Mouse (Mus musculus) limb, embryonic 12.5 days (tissue): ENCODE data around the gene Ano8. TPM values are rescaled to one million over a fixed set of nuclear protein-coding genes. Genes with fewer than 3 reads are reported as not detected.

ENCODE experiments used
- ATAC-seq: fragments of 200-750 bp; cut with Nextera tagmentation; 2 replicates; pipeline ENCODE4 v1.8.0; 2017; ENCODE audit warnings: low read depth, moderate TSS enrichment; ENCODE audit not compliant: insufficient number of reproducible peaks, insufficient read depth, low FRiP score, low TSS enrichment
- H3K27ac ChIP-seq: fragments of 300-500 bp; sonication (generic); 2 replicates; pipeline ENCODE4 v1.5.1; 2016; ENCODE audit warnings: mild to moderate bottlenecking, moderate library complexity
- H3K27me3 ChIP-seq: fragments of 300-500 bp; sonication (generic); 2 replicates; pipeline ENCODE4 v1.6.1; 2016; ENCODE audit warnings: mild to moderate bottlenecking, moderate library complexity
- H3K36me3 ChIP-seq: fragments of 300-500 bp; sonication (generic); 2 replicates; pipeline ENCODE4 v1.6.1; 2016; ENCODE audit warnings: mild to moderate bottlenecking, moderate library complexity
- H3K4me1 ChIP-seq: fragments of 300-500 bp; sonication (generic); replicated peaks from 2 replicates; pipeline ENCODE4 v1.6.1; 2016
- H3K4me2 ChIP-seq: fragments of 300-500 bp; sonication (generic); 2 replicates; pipeline ENCODE4 v1.6.1; 2016; ENCODE audit warnings: mild to moderate bottlenecking, moderate library complexity
- H3K4me3 ChIP-seq: fragments of 300-500 bp; sonication (generic); replicated peaks from 2 replicates; pipeline ENCODE4 v1.5.1; 2016; ENCODE audit warnings: mild to moderate bottlenecking
- H3K9ac ChIP-seq: fragments of 300-500 bp; sonication (generic); replicated peaks from 2 replicates; pipeline ENCODE4 v1.6.1; 2016; ENCODE audit warnings: mild to moderate bottlenecking, moderate library complexity
- H3K9me3 ChIP-seq: fragments of 300-500 bp; sonication (generic); 2 replicates; pipeline ENCODE4 v1.6.1; 2016; ENCODE audit warnings: mild to moderate bottlenecking, moderate library complexity
- whole genome bisulfite sequencing: fragments of 180-500 bp; shearing (Covaris S2); methylation state at CpG from one replicate; pipeline ENCODE4 v1.1.7; 2016; 5-methylcytosine and 5-hydroxymethylcytosine counted together
- polyA plus RNA-seq: library from polyadenylated mRNA; unstranded; fragments of >200 nt; fragmentation: Nextera tagmentation; extraction: Ambion mirVana; gene quantifications from 2 replicates; pipeline ENCODE4 v1.2.1, GENCODE M21; 2016

The Ano8 gene
- polyA plus RNA-seq, 1 experiment from 2014 or later, result 6.8 TPM

GRCm38 (mm10) chr8:71497881-71498501, 12.2 kb upstream of the Ano8 start:
- H3K36me3 ChIP-seq, result peaks cover 11% of the 10 kb centered on the region; the same call in 1 of the 2 replicates
- no peaks in the 10 kb centered on the region for H3K9me3 ChIP-seq
- H3K4me2 ChIP-seq, result peak overlapping the region; percentile 38
- H3K27me3 ChIP-seq, result no peaks in the 10 kb centered on the region
- peak overlapping the region; percentile 74 for H3K27ac ChIP-seq
- no peak overlapping the region for H3K4me3 ChIP-seq
- no peak for ATAC-seq
- H3K4me1 ChIP-seq, result peaks cover 27% of the 10 kb centered on the region
- WGBS, result 19% methylated on average over 15 of the region's 15 CpGs
- 0 out of 2 replicates have a peak overlapping the region, but pooled peaks have one; percentile 23 for H3K9ac ChIP-seq

- peaks cover 19% of the 10 kb centered on the region for H3K36me3 ChIP-seq
- no peak overlapping the region for H3K4me2 ChIP-seq
- no peak overlapping the region for H3K4me3 ChIP-seq
- H3K27me3 ChIP-seq, result no peaks in the 10 kb centered on the region
- no peak overlapping the region for H3K27ac ChIP-seq
- H3K9me3 ChIP-seq, result no peaks in the 10 kb centered on the region
- ATAC-seq, result no peak
- H3K4me1 ChIP-seq, result peaks cover 27% of the 10 kb centered on the region
- no peak overlapping the region; the same call in 1 of the 2 replicates for H3K9ac ChIP-seq
- 80% methylated on average over 1 of the region's 1 CpGs for WGBS
These were observed 11.4 kb upstream of the Ano8 start for GRCm38 (mm10) chr8:71497077-71497645.

- peaks cover 26% of the 10 kb centered on the region for H3K36me3 ChIP-seq
- H3K9ac ChIP-seq, result no peak overlapping the region
- H3K4me2 ChIP-seq, result no peak overlapping the region
- ATAC-seq, result no peak
- no peak overlapping the region for H3K27ac ChIP-seq
- 33% methylated on average over 11 of the region's 11 CpGs for WGBS
- no peaks in the 10 kb centered on the region for H3K27me3 ChIP-seq
- H3K9me3 ChIP-seq, result no peaks in the 10 kb centered on the region
- H3K4me3 ChIP-seq, result no peak overlapping the region
- H3K4me1 ChIP-seq, result peaks cover 27% of the 10 kb centered on the region
These were observed 10.7 kb upstream of the Ano8 start for GRCm38 (mm10) chr8:71496481-71496880.

GRCm38 (mm10) chr8:71495811-71496210, 10.0 kb upstream of the Ano8 start:
- 92% methylated on average over 5 of the region's 5 CpGs for WGBS
- H3K9me3 ChIP-seq, result no peaks in the 10 kb centered on the region
- H3K9ac ChIP-seq, result no peak overlapping the region
- no peak overlapping the region for H3K4me3 ChIP-seq
- no peak overlapping the region for H3K27ac ChIP-seq
- H3K4me1 ChIP-seq, result peaks cover 27% of the 10 kb centered on the region
- no peaks in the 10 kb centered on the region for H3K27me3 ChIP-seq
- H3K36me3 ChIP-seq, result peaks cover 33% of the 10 kb centered on the region
- no peak for ATAC-seq
- no peak overlapping the region for H3K4me2 ChIP-seq

- H3K4me2 ChIP-seq, result no peak overlapping the region
- peaks cover 40% of the 10 kb centered on the region for H3K36me3 ChIP-seq
- H3K4me3 ChIP-seq, result no peak overlapping the region
- no peak overlapping the region for H3K9ac ChIP-seq
- H3K9me3 ChIP-seq, result no peaks in the 10 kb centered on the region
- peaks cover 28% of the 10 kb centered on the region for H3K4me1 ChIP-seq
- H3K27me3 ChIP-seq, result no peaks in the 10 kb centered on the region
- peak; percentile 61 for ATAC-seq
- H3K27ac ChIP-seq, result no peak overlapping the region
- 23% methylated on average over 16 of the region's 16 CpGs for WGBS
These were observed 9.3 kb upstream of the Ano8 start for GRCm38 (mm10) chr8:71495039-71495438.

- H3K27ac ChIP-seq, result peak overlapping the region; percentile 93
- H3K9me3 ChIP-seq, result no peaks in the 10 kb centered on the region
- H3K4me2 ChIP-seq, result peak overlapping the region; percentile 99
- H3K27me3 ChIP-seq, result no peaks in the 10 kb centered on the region
- peak; percentile 46 for ATAC-seq
- peak overlapping the region; percentile 83 for H3K9ac ChIP-seq
- H3K36me3 ChIP-seq, result peaks cover 45% of the 10 kb centered on the region
- peak overlapping the region; percentile 71 for H3K4me3 ChIP-seq
- WGBS, result 0% methylated on average over 22 of the region's 22 CpGs
- peaks cover 28% of the 10 kb centered on the region for H3K4me1 ChIP-seq
These were observed 2.7 kb upstream of the Ano8 start for GRCm38 (mm10) chr8:71488454-71488853.

- Histone ChIP-seq H3K4me3 (peak within 1 kb of the TSS; percentile 71), H3K36me3 (peaks cover 45% of the 10 kb centered on the region), H3K9ac (peak within 1 kb of the TSS; percentile 83), H3K27me3 (no peaks in the 10 kb centered on the region), H3K27ac (peak within 1 kb of the TSS; percentile 93), H3K9me3 (no peaks in the 10 kb centered on the region), H3K4me1 (peaks cover 28% of the 10 kb centered on the region), H3K4me2 (peak within 1 kb of the TSS; percentile 99)
- peak; percentile 32; the same call in 1 of the 2 replicates for ATAC-seq
- WGBS, result under 1% methylated on average over 33 of the region's 33 CpGs
These were observed 2.1 kb upstream of the Ano8 start, which contains the start of gene Gtpbp3 for GRCm38 (mm10) chr8:71487691-71488445. Gtpbp3 (plus strand) TSS chr8:71488103.

- Histone ChIP-seq H3K9me3 (no peaks in the 10 kb centered on the region), H3K4me2 (peak overlapping the region; percentile 84), H3K27me3 (no peaks in the 10 kb centered on the region), H3K9ac (no peak overlapping the region; the same call in 1 of the 2 replicates), H3K27ac (peak overlapping the region; percentile 81), H3K4me3 (peak overlapping the region; percentile 83), H3K36me3 (peaks cover 45% of the 10 kb centered on the region), H3K4me1 (peaks cover 28% of the 10 kb centered on the region)
- no peak for ATAC-seq
- 22% methylated on average over 7 of the region's 7 CpGs for WGBS
These were observed 370 bp upstream of the Ano8 start for GRCm38 (mm10) chr8:71486136-71486529.

GRCm38 (mm10) chr8:71484736-71485135, 1.0 kb downstream of the Ano8 start:
- Histone ChIP-seq H3K27ac (no peak overlapping the region), H3K36me3 (peaks cover 45% of the 10 kb centered on the region), H3K4me3 (peak overlapping the region; percentile 83), H3K27me3 (0 out of 2 replicates have a peak, but pooled peaks cover 3% of the 10 kb centered on the region), H3K9me3 (no peaks in the 10 kb centered on the region), H3K4me1 (peaks cover 24% of the 10 kb centered on the region), H3K4me2 (peak overlapping the region; percentile 84), H3K9ac (no peak overlapping the region)
- no peak for ATAC-seq
- 95% methylated on average over 19 of the region's 19 CpGs for WGBS

- ATAC-seq, result no peak
- WGBS, result 44% methylated on average over 8 of the region's 8 CpGs
- peaks cover 53% of the 10 kb centered on the region for H3K36me3 ChIP-seq
- H3K9me3 ChIP-seq, result no peaks in the 10 kb centered on the region
- peaks cover 16% of the 10 kb centered on the region for H3K4me1 ChIP-seq
- H3K27me3 ChIP-seq, result 0 out of 2 replicates have a peak, but pooled peaks cover 3% of the 10 kb centered on the region
- H3K4me3 ChIP-seq, result 0 out of 2 replicates have a peak overlapping the region, but pooled peaks have one; percentile 83
- H3K4me2 ChIP-seq, result 0 out of 2 replicates have a peak overlapping the region, but pooled peaks have one; percentile 84
- no peak overlapping the region for H3K27ac ChIP-seq
- no peak overlapping the region for H3K9ac ChIP-seq
These were observed 1.8 kb downstream of the Ano8 start for GRCm38 (mm10) chr8:71483932-71484331.

GRCm38 (mm10) chr8:71478943-71479342, 6.8 kb downstream of the Ano8 start:
- 90% methylated on average over 11 of the region's 11 CpGs for WGBS
- Histone ChIP-seq H3K36me3 (peaks cover 69% of the 10 kb centered on the region), H3K9me3 (no peaks in the 10 kb centered on the region), H3K4me2 (no peak overlapping the region), H3K27me3 (0 out of 2 replicates have a peak, but pooled peaks cover 3% of the 10 kb centered on the region), H3K4me3 (no peak overlapping the region), H3K27ac (no peak overlapping the region), H3K9ac (no peak overlapping the region), H3K4me1 (peaks cover 9% of the 10 kb centered on the region)
- ATAC-seq, result no peak
